ENCODE assay signal across 23 mouse cellular contexts in the genomic region with DNA sequence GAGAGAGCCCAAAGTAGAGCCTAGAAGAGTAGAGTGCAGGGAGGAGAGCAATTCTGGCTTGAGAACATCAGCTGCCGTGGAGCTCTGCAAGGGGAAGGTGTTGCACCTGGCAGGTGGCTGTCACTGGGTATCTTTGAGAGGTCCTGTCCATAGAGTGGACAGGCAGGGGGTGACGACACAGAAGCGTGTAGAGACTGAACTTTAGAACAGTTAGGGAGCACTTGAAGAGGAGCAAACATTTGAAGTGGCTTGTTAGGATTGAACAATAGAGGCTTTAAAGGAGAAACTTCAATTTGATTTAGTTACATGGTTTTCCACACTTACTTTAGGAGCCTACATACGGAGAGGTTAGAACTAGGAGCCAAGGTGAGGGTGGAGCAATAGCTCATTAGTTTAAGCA. TPM values are rescaled to one million over a fixed set of nuclear protein-coding genes. Genes with fewer than 3 reads are reported as not detected.
DNase-seq lines count a peak whose midpoint lies in the region; ATAC-seq and TF ChIP-seq lines count a peak whose summit lies in the region.
"Had no signal": no experiment of that assay in that cellular context is flagged by ENCODE, and none has a peak within 500 bp of the region (broad histone marks: within the 10 kb centered on the region; RNA-seq: fewer than 3 reads in every experiment).

No protein-coding gene starts in this region.

- no peaks in the 10 kb centered on the region for H3K4me1 ChIP-seq in lung, postnatal 0 days (ENCODE audit: insufficient read depth, low read depth, low read length)
- H3K4me1 ChIP-seq: embryonic facial prominence, embryonic 10.5 days; embryonic facial prominence, embryonic 12.5 days; forebrain, embryonic 13.5 days; forebrain, embryonic 15.5 days had no signal

- DNase-seq in lung, adult 18-20 months: peak; percentile 26 to 55
- no peak for DNase-seq in lung, postnatal 4 days
- peak; percentile 59 for DNase-seq in lung, postnatal 0 days (ENCODE audit: low spot score)
- DNase-seq in lung, postnatal 10 days: no peak
- DNase-seq in lung, postnatal 36 days: peak; percentile 54
- DNase-seq: adrenal gland, adult 8-10 months; adrenal gland, postnatal 14 days; adrenal gland, postnatal 36 days; B cell, adult 2 months; cerebellum, adult 11-12 months; cerebellum, adult 2 months; cerebellum, adult 9-10 months; cerebellum, postnatal 10 days; cerebellum, postnatal 25 days had no signal

- no peaks in the 10 kb centered on the region for H3K27me3 ChIP-seq in lung, postnatal 0 days (replicated peaks; ENCODE audit: insufficient read depth, low read length)
- H3K27me3 ChIP-seq: CH12.LX; embryonic facial prominence, embryonic 12.5 days; forebrain, embryonic 13.5 days; forebrain, embryonic 15.5 days; Patski had no signal

- no peak overlapping the region for H3K4me2 ChIP-seq in lung, postnatal 0 days (replicated peaks; ENCODE audit: low read depth, low read length)
- H3K4me2 ChIP-seq: embryonic facial prominence, embryonic 12.5 days; forebrain, embryonic 13.5 days; forebrain, embryonic 15.5 days had no signal

- no peak for TF ChIP-seq EP300 in lung, postnatal 0 days (IDR thresholded peaks at IDR 0.05)

- no peak overlapping the region for H3K9ac ChIP-seq in lung, postnatal 0 days (replicated peaks; ENCODE audit: low read depth)
- H3K9ac ChIP-seq: embryonic facial prominence, embryonic 12.5 days; forebrain, embryonic 13.5 days; forebrain, embryonic 15.5 days had no signal

- no peak overlapping the region for H3K4me3 ChIP-seq in lung, postnatal 0 days (ENCODE audit: low read depth, low read length)
- H3K4me3 ChIP-seq: embryonic facial prominence, embryonic 10.5 days; embryonic facial prominence, embryonic 12.5 days; forebrain, embryonic 13.5 days; forebrain, embryonic 15.5 days had no signal

- H3K9me3 ChIP-seq in lung, postnatal 0 days (ENCODE audit: low read length): no peaks in the 10 kb centered on the region
- H3K9me3 ChIP-seq: embryonic facial prominence, embryonic 10.5 days; embryonic facial prominence, embryonic 12.5 days; forebrain, embryonic 13.5 days; forebrain, embryonic 15.5 days; G1E had no signal

- TF ChIP-seq CTCF in lung, postnatal 0 days (IDR thresholded peaks at IDR 0.05): no peak

- 54% methylated on average over 4 of the region's 4 CpGs for WGBS in lung, postnatal 0 days

- peak; percentile 90 for ATAC-seq in lung, postnatal 0 days
- ATAC-seq: activated CD4-positive, CD25-positive, alpha-beta regulatory T cell, adult 4 months; CD4-positive, CD25-positive, alpha-beta regulatory T cell, adult 4 months; forebrain, embryonic 13.5 days; forebrain, embryonic 15.5 days; Patski had no signal

- no peak overlapping the region for H3K27ac ChIP-seq in lung, postnatal 0 days (ENCODE audit: low read length)
- H3K27ac ChIP-seq: embryonic facial prominence, embryonic 10.5 days; embryonic facial prominence, embryonic 12.5 days; forebrain, embryonic 13.5 days; forebrain, embryonic 15.5 days had no signal

- H3K36me3 ChIP-seq in lung, postnatal 0 days (ENCODE audit: insufficient read depth, low read length): peaks cover 28% of the 10 kb centered on the region; the same call in 1 of the 2 replicates

RNA-seq across cellular contexts. Expression of a gene that starts 14.9 kb away (rescaled TPM):
- polyA plus RNA-seq in lung, postnatal 0 days (2015; fragmentation: Nextera tagmentation; extraction: Ambion mirVana): 41.4 and 48.7 TPM in 2 replicates
- polyA plus RNA-seq: G1E had no signal

Comparison
In these comparisons a context has a peak if more than half of its experiments do, and no peak if none do; other contexts are left out.
1. DNase-seq: peak in lung, adult 18-20 months (2 of 2), lung, postnatal 0 days (single experiment) and lung, postnatal 36 days (single experiment); none in lung, postnatal 4 days (0 of 2) and lung, postnatal 10 days (single experiment).